Comparison of ENCODE assay signal across 21 mouse cellular contexts in genomic region chrX:35920096-35920607, GRCm38 (mm10). TPM values are rescaled to one million over a fixed set of nuclear protein-coding genes. Genes with fewer than 3 reads are reported as not detected.
DNase-seq lines count a peak whose midpoint lies in the region; ATAC-seq and TF ChIP-seq lines count a peak whose summit lies in the region.
"Had no signal": no experiment of that assay in that cellular context is flagged by ENCODE, and none has a peak within 500 bp of the region (broad histone marks: within the 10 kb centered on the region; RNA-seq: fewer than 3 reads in every experiment).

No protein-coding gene starts in this region.

- no peaks in the 10 kb centered on the region for H3K27me3 ChIP-seq in heart, embryonic 14.5 days (ENCODE audit: control insufficient read depth, insufficient read depth, low read length)
- no peaks in the 10 kb centered on the region for H3K27me3 ChIP-seq in heart, embryonic 10.5 days (ENCODE audit: insufficient read depth, poor library complexity, severe bottlenecking)
- H3K27me3 ChIP-seq in hindbrain, embryonic 13.5 days: no peaks in the 10 kb centered on the region
- H3K27me3 ChIP-seq: hindbrain, embryonic 15.5 days; intestine, embryonic 15.5 days; liver, embryonic 15.5 days; lung, embryonic 15.5 days; megakaryocyte, embryonic 14.5 days; neural tube, embryonic 12.5 days had no signal

- no peak overlapping the region for H3K9ac ChIP-seq in heart, embryonic 14.5 days (ENCODE audit: low read length)
- no peak overlapping the region for H3K9ac ChIP-seq in hindbrain, embryonic 13.5 days
- H3K9ac ChIP-seq: hindbrain, embryonic 15.5 days; intestine, embryonic 15.5 days; liver, embryonic 15.5 days; lung, embryonic 15.5 days; neural tube, embryonic 12.5 days had no signal

- no peak for TF ChIP-seq CTCF in embryonic fibroblast, embryonic 13.5 days (IDR thresholded peaks at IDR 0.05; ENCODE audit: borderline replicate concordance, insufficient read depth, low read length)

- 54% methylated on average over 3 of the region's 3 CpGs for WGBS in heart, embryonic 14.5 days
- WGBS in heart, embryonic 10.5 days: 77% methylated on average over 3 of the region's 3 CpGs
- 82% methylated on average over 3 of the region's 3 CpGs for WGBS in hindbrain, embryonic 13.5 days

- H3K27ac ChIP-seq in heart, embryonic 14.5 days (replicated peaks in 1 of 2; ENCODE audit: control insufficient read depth in 1 of 2, insufficient read depth in 1 of 2, low read depth in 2 of 2, low read length in 2 of 2): peak overlapping the region; percentile 12 to 53; a peak in 3 of 4 replicates
- H3K27ac ChIP-seq in heart, embryonic 10.5 days: no peak overlapping the region
- H3K27ac ChIP-seq in embryonic fibroblast, embryonic 13.5 days (ENCODE audit: insufficient read depth, low read length): peak overlapping the region; percentile 98
- H3K27ac ChIP-seq in hindbrain, embryonic 13.5 days: no peak overlapping the region
- H3K27ac ChIP-seq: hindbrain, embryonic 15.5 days; intestine, embryonic 15.5 days; liver, embryonic 15.5 days; lung, embryonic 15.5 days; neural tube, embryonic 12.5 days had no signal

- TF ChIP-seq POLR2A in embryonic fibroblast, embryonic 13.5 days (IDR thresholded peaks at IDR 0.05; ENCODE audit: low read depth, low read length): no peak

- no peak overlapping the region for H3K4me2 ChIP-seq in heart, embryonic 14.5 days (ENCODE audit: low read length)
- no peak overlapping the region for H3K4me2 ChIP-seq in hindbrain, embryonic 13.5 days
- H3K4me2 ChIP-seq: hindbrain, embryonic 15.5 days; intestine, embryonic 15.5 days; liver, embryonic 15.5 days; lung, embryonic 15.5 days; neural tube, embryonic 12.5 days had no signal

- H3K9me3 ChIP-seq in heart, embryonic 14.5 days (ENCODE audit: control insufficient read depth, low read length): no peaks in the 10 kb centered on the region
- H3K9me3 ChIP-seq in heart, embryonic 10.5 days: no peaks in the 10 kb centered on the region
- H3K9me3 ChIP-seq in hindbrain, embryonic 13.5 days: no peaks in the 10 kb centered on the region
- H3K9me3 ChIP-seq: hindbrain, embryonic 15.5 days; intestine, embryonic 15.5 days; liver, embryonic 15.5 days; lung, embryonic 15.5 days; megakaryocyte, embryonic 14.5 days; neural tube, embryonic 12.5 days had no signal

- DNase-seq in heart, embryonic 10.5 days (ENCODE audit: low spot score): no peak
- peak; percentile 5 for DNase-seq in 3134 (ENCODE audit: extremely low read depth, insufficient read length, low spot score)
- peak; percentile 83 for DNase-seq in 3T3-L1 (ENCODE audit: low read depth, low spot score)
- no peak for DNase-seq in kidney, adult 18-20 months
- DNase-seq: gastrocnemius, postnatal 25 days; kidney, postnatal 36 days; liver; lung, postnatal 36 days; midbrain, embryonic 14.5 days; retina, postnatal 1 day; right cerebral cortex, postnatal 25 days had no signal

- H3K4me3 ChIP-seq in heart, embryonic 14.5 days (ENCODE audit: control insufficient read depth in 1 of 2, insufficient read depth in 1 of 2, low read depth in 1 of 2, low read length in 2 of 2): no peak overlapping the region
- no peak overlapping the region for H3K4me3 ChIP-seq in heart, embryonic 10.5 days
- H3K4me3 ChIP-seq in embryonic fibroblast, embryonic 13.5 days (ENCODE audit: insufficient read depth, low read length): no peak overlapping the region
- H3K4me3 ChIP-seq in hindbrain, embryonic 13.5 days: no peak overlapping the region
- H3K4me3 ChIP-seq: hindbrain, embryonic 15.5 days; intestine, embryonic 15.5 days; liver, embryonic 15.5 days; lung, embryonic 15.5 days; megakaryocyte, embryonic 14.5 days; neural tube, embryonic 12.5 days had no signal

- no peaks in the 10 kb centered on the region for H3K36me3 ChIP-seq in heart, embryonic 14.5 days (ENCODE audit: control insufficient read depth, insufficient read depth, low read length)
- no peaks in the 10 kb centered on the region for H3K36me3 ChIP-seq in heart, embryonic 10.5 days
- no peaks in the 10 kb centered on the region for H3K36me3 ChIP-seq in hindbrain, embryonic 13.5 days
- H3K36me3 ChIP-seq: hindbrain, embryonic 15.5 days; intestine, embryonic 15.5 days; liver, embryonic 15.5 days; lung, embryonic 15.5 days; neural tube, embryonic 12.5 days had no signal

- H3K4me1 ChIP-seq in heart, embryonic 14.5 days (ENCODE audit: control insufficient read depth in 2 of 2, insufficient read depth in 2 of 2, low read length in 2 of 2): no peaks in the 10 kb centered on the region
- H3K4me1 ChIP-seq in heart, embryonic 10.5 days: no peaks in the 10 kb centered on the region
- peaks cover 2% of the 10 kb centered on the region; the same call in 1 of the 2 replicates for H3K4me1 ChIP-seq in embryonic fibroblast, embryonic 13.5 days (ENCODE audit: control insufficient read depth, insufficient read depth, low read length)
- no peaks in the 10 kb centered on the region for H3K4me1 ChIP-seq in hindbrain, embryonic 13.5 days (replicated peaks)
- H3K4me1 ChIP-seq: hindbrain, embryonic 15.5 days; intestine, embryonic 15.5 days; liver, embryonic 15.5 days; lung, embryonic 15.5 days; neural tube, embryonic 12.5 days had no signal

- ATAC-seq in heart, embryonic 14.5 days (ENCODE audit: insufficient number of reproducible peaks, insufficient read depth, low FRiP score, low read depth): no peak
- no peak for ATAC-seq in hindbrain, embryonic 13.5 days (ENCODE audit: low FRiP score)
- ATAC-seq: CD4-positive, CD25-positive, alpha-beta regulatory T cell, adult 4 months; intestine, embryonic 15.5 days had no signal

RNA-seq across cellular contexts. Expression of gene Dock11, which starts 31.5 kb away (rescaled TPM):
- 8.9 and 9.7 TPM in 2 replicates for polyA plus RNA-seq in heart, embryonic 14.5 days (2014; fragmentation: Nextera tagmentation; extraction: Ambion mirVana)
- 10.0 and 13.1 TPM in 2 replicates for polyA plus RNA-seq in heart, embryonic 10.5 days (2016; fragmentation: Nextera tagmentation; extraction: Ambion mirVana)
- polyA plus RNA-seq in embryonic fibroblast, embryonic 13.5 days (2011; ENCODE audit: insufficient read length, low read depth, missing spikeins): 19.2 and 21.0 TPM in 2 replicates
- 14.4 and 15.8 TPM in 2 replicates for polyA plus RNA-seq in hindbrain, embryonic 13.5 days (2015; fragmentation: Nextera tagmentation; extraction: Ambion mirVana)

Comparison
In these comparisons a context has a peak if more than half of its experiments do, and no peak if none do; other contexts are left out.
1. H3K27ac ChIP-seq: peak in heart, embryonic 14.5 days (2 of 2) and embryonic fibroblast, embryonic 13.5 days (single experiment); none in heart, embryonic 10.5 days (single experiment) and hindbrain, embryonic 13.5 days (single experiment).
2. DNase-seq: peak in 3134 (single experiment) and 3T3-L1 (single experiment); none in heart, embryonic 10.5 days (single experiment) and kidney, adult 18-20 months (single experiment).